Mouse (Mus musculus) liver, embryonic 14.5 days (tissue): ENCODE measurements around the gene Tbc1d10a.
A peak's percentile ranks its signal among the peaks of the same experiment; 100 is the strongest.

Experiments
- CTCF ChIP-seq: IDR thresholded peaks from 2 replicates; pipeline ENCODE4 v1.5.1; 2016; ENCODE audit warnings: antibody characterized with exemption, low read depth, control low read depth
- EP300 ChIP-seq: IDR thresholded peaks from 2 replicates; pipeline ENCODE4 v1.6.1; 2016; ENCODE audit warnings: antibody characterized with exemption, low read depth

- TF ChIP-seq CTCF: peak; percentile 39
- no peak for TF ChIP-seq EP300
Observed at GRCm38 (mm10) chr11:4159808-4160708, 26.5 kb upstream of the Tbc1d10a start, which contains the start of the genes Ccdc157 and Sf3a1.
